Mouse (Mus musculus) forelimb bud, embryonic 11.5 days (tissue): ENCODE measurements around the gene Rbms1.

Experiments
- DNase-seq: peaks from one replicate; pipeline ENCODE4 v3.0.0-alpha.2; 2012; ENCODE audit warnings: low read depth, low spot score

Rbms1 gene

GRCm38 (mm10) chr2:60920076-60920475 is 42.9 kb downstream of the Rbms1 start:
- no peak for DNase-seq

GRCm38 (mm10) chr2:60918401-60918800 is 44.6 kb downstream of the Rbms1 start:
- no peak for DNase-seq

GRCm38 (mm10) chr2:60914524-60915280 is 48.3 kb downstream of the Rbms1 start:
- peak; percentile 19 for DNase-seq

GRCm38 (mm10) chr2:60913281-60913680 is 49.7 kb downstream of the Rbms1 start:
- DNase-seq = no peak

GRCm38 (mm10) chr2:60911716-60912115 is 51.3 kb downstream of the Rbms1 start:
- no peak for DNase-seq

- DNase-seq = no peak
Measured at GRCm38 (mm10) chr2:60910820-60911219, 52.2 kb downstream of the Rbms1 start.

GRCm38 (mm10) chr2:60908551-60908950 is 54.4 kb downstream of the Rbms1 start:
- no peak for DNase-seq

- DNase-seq = no peak
Measured at GRCm38 (mm10) chr2:60908116-60908515, 54.9 kb downstream of the Rbms1 start.

GRCm38 (mm10) chr2:60905283-60905682 is 57.7 kb downstream of the Rbms1 start:
- peak; percentile 57 for DNase-seq

- no peak for DNase-seq
Measured at GRCm38 (mm10) chr2:60904141-60904540, 58.9 kb downstream of the Rbms1 start.

GRCm38 (mm10) chr2:60903535-60903934 is 59.5 kb downstream of the Rbms1 start:
- DNase-seq = no peak

- DNase-seq = no peak
Measured at GRCm38 (mm10) chr2:60902446-60903137, 60.4 kb downstream of the Rbms1 start.

- DNase-seq = no peak
Measured at GRCm38 (mm10) chr2:60901511-60901951, 61.5 kb downstream of the Rbms1 start.

GRCm38 (mm10) chr2:60901013-60901412 is 62.0 kb downstream of the Rbms1 start:
- no peak for DNase-seq

- DNase-seq = no peak
Measured at GRCm38 (mm10) chr2:60893042-60893441, 70.0 kb downstream of the Rbms1 start.

- no peak for DNase-seq
Measured at GRCm38 (mm10) chr2:60883931-60884330, 79.1 kb downstream of the Rbms1 start.

GRCm38 (mm10) chr2:60883043-60883365 is 80.0 kb downstream of the Rbms1 start:
- no peak for DNase-seq

- no peak for DNase-seq
Measured at GRCm38 (mm10) chr2:60882202-60883042, 80.6 kb downstream of the Rbms1 start.

GRCm38 (mm10) chr2:60881571-60882041 is 81.4 kb downstream of the Rbms1 start:
- peak; percentile 72 for DNase-seq

GRCm38 (mm10) chr2:60880789-60881570 is 82.0 kb downstream of the Rbms1 start:
- no peak for DNase-seq
